Mouse (Mus musculus): Measurements from ENCODE around the gene Gabpb2.
"Not testable (repeated sequence)": the region's sequence is repeated elsewhere in the genome, so short reads cannot be mapped to it uniquely, and the experiment has no call there.

Gabpb2 gene

GRCm38 (mm10) chr3:95159987-95160963 lies 57.4 kb downstream of the Gabpb2 start, which contains the start of gene Sema6c:
Gene Sema6c (plus strand): TSS chr3:95160457.
- peak; percentile 87 for DNase-seq (ENCODE audit: low read depth, low spot score)

DNA sequence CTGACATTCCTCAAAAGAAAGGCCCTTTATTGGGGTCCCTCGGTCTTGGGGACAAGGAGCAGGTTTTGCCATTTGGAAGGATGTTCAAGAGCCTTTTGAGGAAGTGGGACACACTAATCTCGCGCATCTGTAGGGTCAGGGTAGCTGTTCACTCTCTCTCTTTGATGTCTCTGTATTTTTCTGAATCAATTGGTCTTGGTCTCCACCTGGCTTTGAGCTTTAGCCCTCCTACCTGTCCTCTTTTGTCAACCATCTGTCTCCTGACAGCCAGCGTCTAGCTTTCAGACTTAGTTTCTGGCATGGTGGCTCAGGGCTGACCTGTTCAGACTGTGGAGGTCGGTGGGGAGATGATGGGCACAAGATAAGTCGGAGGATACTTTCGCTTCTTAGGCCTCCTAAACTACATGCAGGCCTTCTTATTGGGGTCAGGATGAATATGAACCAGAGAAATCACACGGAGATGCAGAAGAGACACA lies 58.2 kb downstream of the Gabpb2 start:
- no peak for DNase-seq (ENCODE audit: low read depth, low spot score)

DNA sequence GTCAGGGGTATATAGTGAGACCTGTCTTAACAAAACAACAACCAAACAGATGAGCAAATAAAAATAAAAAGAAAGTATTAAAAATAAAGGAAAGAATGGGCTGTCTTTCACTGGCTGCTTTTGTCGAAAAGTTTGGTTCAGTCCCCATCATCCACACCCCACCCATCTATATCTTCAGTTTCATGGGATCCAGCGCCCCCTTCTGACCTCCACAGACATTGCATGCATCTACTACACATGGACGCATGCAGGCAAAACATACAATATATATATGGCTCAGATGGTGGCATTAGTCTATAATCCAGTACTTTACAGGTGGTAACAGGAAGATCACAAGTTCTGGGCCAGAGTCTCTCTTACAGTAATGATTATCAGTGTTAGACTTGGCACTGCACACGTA lies 63.8 kb downstream of the Gabpb2 start:
- no peak for DNase-seq (ENCODE audit: low read depth, low spot score)

DNA sequence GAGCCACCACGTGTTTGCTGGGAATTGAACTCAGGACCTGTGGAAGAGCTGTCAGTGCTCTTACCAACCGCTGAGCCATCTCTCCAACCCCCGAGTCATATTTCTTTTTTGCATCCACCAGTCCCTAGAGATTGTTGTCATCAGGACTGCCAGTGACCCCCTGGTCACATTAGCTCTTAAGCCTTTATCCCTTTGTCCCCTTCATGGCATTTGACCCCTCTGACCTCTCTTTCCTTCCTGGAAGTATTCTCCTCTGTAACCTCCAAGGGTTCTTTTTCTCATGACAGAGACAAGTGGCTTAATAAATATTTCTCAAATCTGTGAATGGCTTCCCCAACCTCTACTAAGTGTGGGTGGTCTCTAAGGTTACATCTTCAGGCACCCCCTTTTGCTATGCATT lies 69.8 kb downstream of the Gabpb2 start:
- DNase-seq (ENCODE audit: low read depth, low spot score), result no peak

- DNase-seq (ENCODE audit: low read depth, low spot score), result peak; percentile 77
Measured at GRCm38 (mm10) chr3:95142617-95143011, 75.1 kb downstream of the Gabpb2 start.

GRCm38 (mm10) chr3:95141952-95142616 lies 75.6 kb downstream of the Gabpb2 start, which contains the start of gene Tnfaip8l2:
Gene Tnfaip8l2 (minus strand): TSS chr3:95142360.
- DNase-seq (ENCODE audit: low read depth, low spot score), result no peak

DNA sequence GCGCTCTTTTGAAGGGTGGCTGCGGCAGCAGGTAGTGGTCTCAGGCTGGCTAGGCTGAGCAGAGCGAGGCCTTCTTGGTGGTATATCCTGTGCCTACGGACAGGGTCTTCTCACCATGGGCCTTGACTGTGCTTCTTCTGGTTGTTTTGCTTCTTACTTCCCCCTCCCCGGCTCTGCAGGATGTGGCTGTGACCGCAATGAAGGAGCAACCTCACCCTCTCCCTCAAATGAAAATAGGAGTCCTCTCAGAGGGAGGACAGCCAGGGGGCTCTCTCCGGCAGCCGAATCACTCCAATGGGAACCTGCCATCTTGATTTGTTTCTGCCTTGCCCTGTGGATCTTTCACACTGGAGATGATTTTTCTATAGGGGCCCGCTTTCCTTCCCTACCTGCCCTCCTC lies 76.2 kb downstream of the Gabpb2 start:
- no peak for DNase-seq (ENCODE audit: low read depth, low spot score)

DNA sequence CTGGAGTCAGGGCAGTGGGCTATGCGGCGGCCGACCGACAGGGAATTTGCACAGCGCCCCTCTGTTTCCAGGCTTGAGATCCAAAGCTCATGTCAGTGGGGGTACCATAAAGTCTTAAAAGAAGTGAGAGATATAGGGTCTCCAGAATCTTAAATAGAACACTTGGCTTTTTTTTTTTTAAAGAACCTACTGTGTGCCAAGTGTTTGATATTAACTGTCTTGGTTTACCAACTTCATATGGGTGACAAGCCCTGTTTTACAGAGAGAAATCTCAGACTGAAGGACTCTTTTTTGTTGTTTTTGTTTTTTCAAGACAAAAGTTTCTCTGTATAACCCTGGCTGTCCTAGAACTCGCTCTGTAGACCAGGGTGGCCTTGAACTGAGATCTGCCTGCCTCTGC lies 76.9 kb downstream of the Gabpb2 start:
- DNase-seq (ENCODE audit: low read depth, low spot score), result no peak

DNA sequence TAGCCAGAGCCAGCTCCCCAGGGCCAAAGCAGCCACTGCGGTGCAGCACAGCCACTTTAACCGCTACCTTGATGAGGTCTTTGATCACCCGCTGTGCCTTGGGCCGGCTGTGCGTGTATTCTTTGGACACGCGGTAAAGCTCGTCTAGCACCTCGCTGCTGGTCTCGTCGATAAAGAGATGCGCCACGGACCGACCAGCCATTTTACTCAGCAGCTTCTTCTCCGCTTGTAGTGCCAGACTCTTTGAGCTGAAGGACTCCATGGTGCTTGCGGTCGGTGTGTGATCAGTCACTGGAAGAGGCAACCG lies 77.5 kb downstream of the Gabpb2 start:
- no peak for DNase-seq (ENCODE audit: low read depth, low spot score)

DNA sequence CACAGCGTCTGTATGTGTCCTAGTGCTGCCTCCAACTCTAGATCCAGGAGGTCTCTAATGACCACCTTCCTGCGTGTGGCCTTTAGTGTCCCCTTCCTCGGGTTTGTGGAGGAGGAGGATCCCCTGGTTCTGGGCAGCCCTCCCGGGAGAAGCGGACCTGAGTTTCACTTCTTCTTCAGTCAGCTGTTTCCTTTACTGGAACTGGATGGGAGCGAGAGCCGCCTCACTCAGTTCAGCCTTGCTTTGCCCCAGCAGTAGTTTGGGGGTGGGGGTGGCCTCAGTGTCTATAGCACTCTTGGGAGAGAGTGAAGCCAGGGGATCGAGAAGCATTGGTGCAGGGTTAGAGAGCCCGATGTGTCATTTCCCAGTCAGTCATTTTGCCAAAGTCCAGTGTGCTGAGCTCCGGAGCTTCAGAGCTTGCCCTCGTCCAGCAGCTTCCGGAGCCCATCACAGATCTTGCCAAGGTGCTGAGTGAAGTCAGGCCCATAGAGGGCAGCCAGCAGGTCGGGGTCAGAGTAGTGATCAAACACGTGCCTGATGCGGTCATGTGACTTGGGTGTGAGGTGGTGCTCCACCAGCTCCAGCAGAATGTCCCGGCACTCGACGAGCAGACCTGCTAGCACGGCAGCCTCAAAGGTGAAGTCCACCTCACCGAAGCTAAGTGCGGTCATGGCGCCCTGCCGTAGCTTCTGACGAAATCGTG lies 78.0 kb downstream of the Gabpb2 start:
- DNase-seq (ENCODE audit: low read depth, low spot score), result no peak

- DNase-seq (ENCODE audit: low read depth, low spot score), result no peak
Measured at GRCm38 (mm10) chr3:95136336-95136735, 81.4 kb downstream of the Gabpb2 start.

- no peak for DNase-seq (ENCODE audit: low read depth, low spot score)
Measured at GRCm38 (mm10) chr3:95135433-95136052, 82.2 kb downstream of the Gabpb2 start.

GRCm38 (mm10) chr3:95135023-95135422 lies 82.7 kb downstream of the Gabpb2 start:
- no peak for DNase-seq (ENCODE audit: low read depth, low spot score)

GRCm38 (mm10) chr3:95134133-95134532 lies 83.6 kb downstream of the Gabpb2 start:
- not testable (repeated sequence) for DNase-seq (ENCODE audit: low read depth, low spot score)

DNA sequence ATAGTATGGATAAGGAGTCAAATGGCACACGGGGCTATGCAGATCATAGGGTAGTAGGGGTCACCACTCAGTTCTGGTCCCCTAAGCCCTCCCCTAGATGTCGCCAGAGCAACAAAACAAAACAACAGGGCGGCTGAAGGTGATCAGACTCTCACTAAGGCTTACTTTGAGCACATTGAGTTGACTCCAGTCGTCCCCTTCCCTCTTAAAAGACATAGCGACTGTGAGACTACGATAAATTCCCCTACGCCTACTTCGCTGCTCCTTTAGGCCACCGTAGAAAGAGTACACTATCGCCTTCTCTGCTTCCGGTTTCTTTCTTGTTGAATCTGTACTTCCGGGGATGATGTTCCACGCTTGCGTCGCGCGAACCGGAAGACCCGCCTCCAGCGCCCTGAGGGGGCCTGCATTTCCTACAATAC lies 84.0 kb downstream of the Gabpb2 start, which contains the start of the genes Scnm1 and Lysmd1:
TSS of gene Scnm1 (minus strand) at position 332 of the 422 bp plus-strand sequence.
TSS of gene Lysmd1 (plus strand) at position 409 of the 422 bp plus-strand sequence.
- peak; percentile 93 for DNase-seq (ENCODE audit: low read depth, low spot score)

DNA sequence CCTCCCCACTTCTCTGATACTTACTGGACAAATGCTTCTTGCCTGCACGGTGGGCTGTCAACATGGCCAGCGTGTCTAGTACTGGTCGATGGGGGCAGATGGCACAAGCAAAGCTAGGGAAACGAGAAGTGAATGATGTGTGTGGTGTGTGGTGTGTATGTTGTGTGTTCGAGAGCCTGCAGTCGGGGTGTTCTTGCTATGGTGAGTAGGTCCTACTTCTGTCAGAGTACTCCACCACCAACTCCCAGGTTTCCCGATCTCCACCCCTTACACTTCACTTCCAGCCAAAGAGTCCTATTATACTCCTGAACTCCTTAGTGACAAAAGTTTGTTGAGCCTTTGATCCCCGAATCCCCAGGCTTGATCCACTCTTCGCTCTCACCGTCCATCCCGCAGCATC lies 84.5 kb downstream of the Gabpb2 start:
- DNase-seq (ENCODE audit: low read depth, low spot score), result no peak

DNA sequence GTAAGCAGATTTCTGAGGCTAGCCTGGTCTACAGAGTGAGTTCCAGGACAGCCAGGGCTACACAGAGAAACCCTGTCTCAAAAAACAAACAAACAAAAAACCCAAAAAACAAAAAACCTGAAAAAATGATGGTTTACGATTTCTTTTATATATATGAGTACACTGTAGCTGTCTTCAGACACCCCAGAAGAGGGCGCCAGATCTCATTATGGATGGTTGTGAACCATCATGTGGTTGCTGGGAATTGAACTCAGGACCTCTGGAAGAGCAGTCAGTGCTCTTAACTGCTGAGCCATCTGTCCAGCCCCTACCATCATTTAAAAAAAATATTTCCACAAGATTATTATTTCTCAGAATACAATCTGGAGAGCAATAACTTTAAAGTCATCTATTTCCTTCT lies 85.3 kb downstream of the Gabpb2 start:
- DNase-seq (ENCODE audit: low read depth, low spot score), result not testable (repeated sequence)
